ENCODE assay signal across 23 mouse cellular contexts in the genomic region with DNA sequence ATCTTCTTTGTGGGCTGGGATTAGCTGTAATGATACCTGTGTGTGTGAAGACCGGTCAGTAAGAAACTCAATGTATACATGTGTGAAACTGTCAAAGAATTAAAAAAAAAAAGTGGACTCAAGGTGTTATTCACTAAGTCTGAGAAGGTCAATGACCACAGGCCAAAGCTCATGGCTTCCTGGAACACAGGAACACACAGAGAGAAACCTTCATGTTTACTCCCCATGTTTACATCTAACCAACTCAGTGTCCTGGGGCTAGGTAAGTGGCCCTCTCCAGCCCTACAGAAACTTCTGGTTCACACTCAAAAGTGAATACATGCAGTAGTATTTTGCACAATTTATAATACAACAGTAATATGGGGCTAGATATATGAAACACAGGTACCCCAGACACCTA. TPM values are rescaled to one million over a fixed set of nuclear protein-coding genes. Genes with fewer than 3 reads are reported as not detected.
DNase-seq lines count a peak whose midpoint lies in the region; ATAC-seq and TF ChIP-seq lines count a peak whose summit lies in the region.
"Had no signal": no experiment of that assay in that cellular context is flagged by ENCODE, and none has a peak within 500 bp of the region (broad histone marks: within the 10 kb centered on the region; RNA-seq: fewer than 3 reads in every experiment).

No protein-coding gene starts in this region.

- H3K27me3 ChIP-seq in liver, adult 2 months (ENCODE audit: control insufficient read depth, insufficient read depth, low read length) = no peaks in the 10 kb centered on the region
- no peaks in the 10 kb centered on the region for H3K27me3 ChIP-seq in liver, postnatal 0 days (ENCODE audit: insufficient read depth, low read length)
- H3K27me3 ChIP-seq in liver, embryonic 12.5 days (replicated peaks) = peaks cover 7% of the 10 kb centered on the region; the same call in 1 of the 2 replicates
- H3K27me3 ChIP-seq: CH12.LX, Patski had no signal

- no peak for TF ChIP-seq CTCF in layer of hippocampus, adult 2 months (conservative IDR thresholded peaks at IDR 0.05)
- no peak for TF ChIP-seq CTCF in liver, adult 2 months (IDR thresholded peaks at IDR 0.05; ENCODE audit: low read depth, low read length)
- no peak for TF ChIP-seq CTCF in liver, postnatal 0 days (IDR thresholded peaks at IDR 0.05; ENCODE audit: low read depth)

- no peak overlapping the region for H3K4me2 ChIP-seq in liver, postnatal 0 days (ENCODE audit: low read depth, low read length)
- H3K4me2 ChIP-seq in liver, embryonic 12.5 days = no peak overlapping the region

- peaks cover 16% of the 10 kb centered on the region for H3K36me3 ChIP-seq in liver, adult 2 months (ENCODE audit: control insufficient read depth, insufficient read depth, low read length)
- H3K36me3 ChIP-seq in liver, postnatal 0 days (replicated peaks; ENCODE audit: insufficient read depth, low read length) = no peaks in the 10 kb centered on the region
- no peaks in the 10 kb centered on the region for H3K36me3 ChIP-seq in liver, embryonic 12.5 days

- peak; percentile 40 for DNase-seq in kidney, adult 9 months
- DNase-seq in kidney, postnatal 10 days = no peak
- no peak for DNase-seq in layer of hippocampus, adult 2 months (ENCODE audit: low spot score in 2 of 2)
- DNase-seq in layer of hippocampus, postnatal 14 days (ENCODE audit: low spot score in 2 of 2) = no peak
- peak; percentile 77 for DNase-seq in liver, adult 2 months (ENCODE audit: extremely low read depth, low read depth, low spot score)
- no peak for DNase-seq in liver
- no peak for DNase-seq in liver, postnatal 0 days
- DNase-seq: adrenal gland, adult 2 months; adrenal gland, adult 8-10 months; adrenal gland, postnatal 10 days; adrenal gland, postnatal 14 days; adrenal gland, postnatal 25 days; adrenal gland, postnatal 36 days; B cell, adult 2 months; cerebellum, adult 11 months; cerebellum, adult 11-12 months had no signal

- peak overlapping the region; percentile 94; the same call in 1 of the 2 replicates for H3K27ac ChIP-seq in layer of hippocampus, adult 2 months
- H3K27ac ChIP-seq in liver, adult 2 months (replicated peaks; ENCODE audit: insufficient read depth, low read depth, low read length) = peak overlapping the region; percentile 77
- peak overlapping the region; percentile 68 for H3K27ac ChIP-seq in liver, postnatal 0 days (ENCODE audit: low read depth)
- no peak overlapping the region for H3K27ac ChIP-seq in liver, embryonic 12.5 days

- no peak for TF ChIP-seq EP300 in liver, postnatal 0 days (IDR thresholded peaks at IDR 0.05; ENCODE audit: low read depth)

- no peak overlapping the region for H3K4me3 ChIP-seq in layer of hippocampus, adult 2 months
- H3K4me3 ChIP-seq in liver, adult 2 months (ENCODE audit: insufficient read depth, low read depth, low read length) = no peak overlapping the region
- H3K4me3 ChIP-seq in liver, postnatal 0 days (ENCODE audit: low read depth, low read length) = no peak overlapping the region
- no peak overlapping the region for H3K4me3 ChIP-seq in liver, embryonic 12.5 days

- no peak for TF ChIP-seq POLR2A in liver, adult 2 months (IDR thresholded peaks at IDR 0.05; ENCODE audit: extremely low read depth, insufficient read depth, low read length)

- peak; percentile 55; the same call in 1 of the 2 replicates for ATAC-seq in liver, postnatal 0 days
- ATAC-seq in liver, embryonic 12.5 days = no peak
- ATAC-seq: activated CD4-positive, CD25-positive, alpha-beta regulatory T cell, adult 4 months; CD4-positive, CD25-positive, alpha-beta regulatory T cell, adult 4 months; Patski had no signal

- 88% methylated on average over 1 of the region's 1 CpGs for WGBS in liver, adult 2 months
- 89% methylated on average over 1 of the region's 1 CpGs for WGBS in liver, postnatal 0 days (ENCODE audit: insufficient replicate concordance)
- WGBS in liver, embryonic 12.5 days (ENCODE audit: insufficient replicate concordance) = 70% methylated on average over 1 of the region's 1 CpGs

- no peaks in the 10 kb centered on the region for H3K9me3 ChIP-seq in liver, postnatal 0 days (ENCODE audit: low read length)
- no peaks in the 10 kb centered on the region for H3K9me3 ChIP-seq in liver, embryonic 12.5 days (replicated peaks)
- H3K9me3 ChIP-seq: G1E had no signal

- H3K79me2 ChIP-seq in liver, adult 2 months (ENCODE audit: control insufficient read depth, insufficient read depth, low read length) = peaks cover 4% of the 10 kb centered on the region; the same call in 1 of the 2 replicates

- no peak overlapping the region; the same call in 1 of the 2 replicates for H3K9ac ChIP-seq in liver, adult 2 months (ENCODE audit: low read depth, low read length)
- H3K9ac ChIP-seq in liver, postnatal 0 days (replicated peaks) = no peak overlapping the region
- no peak overlapping the region for H3K9ac ChIP-seq in liver, embryonic 12.5 days

- peaks cover 45% of the 10 kb centered on the region for H3K4me1 ChIP-seq in liver, adult 2 months (ENCODE audit: control insufficient read depth, insufficient read depth, low read length)
- H3K4me1 ChIP-seq in liver, postnatal 0 days (ENCODE audit: insufficient read depth) = peaks cover 39% of the 10 kb centered on the region
- H3K4me1 ChIP-seq in liver, embryonic 12.5 days = peaks cover 11% of the 10 kb centered on the region

RNA-seq across cellular contexts. Expression of gene Tprkb, which starts 2.0 kb away (rescaled TPM):
- total RNA-seq in layer of hippocampus, adult 2 months (2021) = 10 to 100 TPM; 80.4 to 90.2 TPM
- total RNA-seq in layer of hippocampus, postnatal 14 days (2021) = 10 to 100 TPM; 60.9 to 70.3 TPM
- total RNA-seq in liver, adult 2 months (2014; rRNA removed) = 159 and 170 TPM in 2 replicates
- 93.1 and 100 TPM in 2 replicates for polyA plus RNA-seq in liver, adult 2 months (2012; rRNA removed)
- polyA plus RNA-seq in liver, postnatal 0 days (2015; fragmentation: Nextera tagmentation; extraction: Ambion mirVana) = 25.0 and 26.7 TPM in 2 replicates
- polyA plus RNA-seq in liver, embryonic 12.5 days (2016; fragmentation: Nextera tagmentation; extraction: Ambion mirVana) = 29.6 and 31.1 TPM in 2 replicates

RNA-seq across cellular contexts. Expression of gene Nat8f4, which starts 5.0 kb away (rescaled TPM):
- total RNA-seq in layer of hippocampus, adult 2 months (2021) = 1 to 10 TPM; 7.7 to 7.9 TPM
- 1 to 10 TPM; 4.6 to 5.5 TPM for total RNA-seq in layer of hippocampus, postnatal 14 days (2021)
- total RNA-seq in liver, adult 2 months (2014; rRNA removed) = 4.4 and 4.5 TPM in 2 replicates
- polyA plus RNA-seq in liver, adult 2 months (2012; rRNA removed) = 2.9 and 3.5 TPM in 2 replicates
- 2.0 and 2.5 TPM in 2 replicates for polyA plus RNA-seq in liver, postnatal 0 days (2015; fragmentation: Nextera tagmentation; extraction: Ambion mirVana)
- 0.81 and 1.2 TPM in 2 replicates for polyA plus RNA-seq in liver, embryonic 12.5 days (2016; fragmentation: Nextera tagmentation; extraction: Ambion mirVana)

RNA-seq across cellular contexts. Expression of gene Nat8f1, which starts 5.8 kb away (rescaled TPM):
- total RNA-seq in layer of hippocampus, adult 2 months (2021) = 10 to 100 TPM; 30.2 to 31.2 TPM
- 10 to 100 TPM; 19.1 to 23.1 TPM for total RNA-seq in layer of hippocampus, postnatal 14 days (2021)
- 328 and 390 TPM in 2 replicates for total RNA-seq in liver, adult 2 months (2014; rRNA removed)
- 627 and 681 TPM in 2 replicates for polyA plus RNA-seq in liver, adult 2 months (2012; rRNA removed)
- 37.4 and 38.1 TPM in 2 replicates for polyA plus RNA-seq in liver, postnatal 0 days (2015; fragmentation: Nextera tagmentation; extraction: Ambion mirVana)
- polyA plus RNA-seq in liver, embryonic 12.5 days (2016; fragmentation: Nextera tagmentation; extraction: Ambion mirVana) = 3.4 and 4.5 TPM in 2 replicates

RNA-seq across cellular contexts. Expression of gene Nat8f2, which starts 40.7 kb away (rescaled TPM):
- 1 to 10 TPM; 2.6 to 3.0 TPM for total RNA-seq in layer of hippocampus, adult 2 months (2021)
- 1 to 10 TPM; 1.0 to 1.2 TPM for total RNA-seq in layer of hippocampus, postnatal 14 days (2021)
- total RNA-seq in liver, adult 2 months (2014; rRNA removed) = 524 and 612 TPM in 2 replicates
- polyA plus RNA-seq in liver, adult 2 months (2012; rRNA removed) = 256 and 307 TPM in 2 replicates
- polyA plus RNA-seq in liver, postnatal 0 days (2015; fragmentation: Nextera tagmentation; extraction: Ambion mirVana) = 1.3 and 1.7 TPM in 2 replicates
- polyA plus RNA-seq in liver, embryonic 12.5 days (2016; fragmentation: Nextera tagmentation; extraction: Ambion mirVana) = 0.04 TPM in 1 of 2 replicates, not detected in the other
- total RNA-seq: CH12.LX had no signal
- polyA plus RNA-seq: activated CD4-positive, CD25-positive, alpha-beta regulatory T cell, adult 4 months; C2C12; CD4-positive, CD25-positive, alpha-beta regulatory T cell, adult 4 months; G1E had no signal

RNA-seq across cellular contexts. Expression of gene Dusp11, which starts 51.8 kb away (rescaled TPM):
- total RNA-seq in layer of hippocampus, adult 2 months (2021) = 10 to 100 TPM; 77.9 to 85.5 TPM
- 10 to 100 TPM; 83.3 to 89.0 TPM for total RNA-seq in layer of hippocampus, postnatal 14 days (2021)
- 26.1 and 37.7 TPM in 2 replicates for total RNA-seq in liver, adult 2 months (2014; rRNA removed)
- 19.6 and 28.9 TPM in 2 replicates for polyA plus RNA-seq in liver, adult 2 months (2012; rRNA removed)
- 20.8 and 23.9 TPM in 2 replicates for polyA plus RNA-seq in liver, postnatal 0 days (2015; fragmentation: Nextera tagmentation; extraction: Ambion mirVana)
- polyA plus RNA-seq in liver, embryonic 12.5 days (2016; fragmentation: Nextera tagmentation; extraction: Ambion mirVana) = 37.2 and 38.0 TPM in 2 replicates

Comparison
In these comparisons a context has a peak if more than half of its experiments do, and no peak if none do; other contexts are left out.
1. DNase-seq: peak in kidney, adult 9 months (single experiment) and liver, adult 2 months (single experiment); none in kidney, postnatal 10 days (single experiment), layer of hippocampus, adult 2 months (0 of 2), layer of hippocampus, postnatal 14 days (0 of 2), liver (single experiment) and liver, postnatal 0 days (single experiment).
2. RNA of gene Nat8f1, which starts 5.8 kb away (total RNA-seq): 328 to 390 TPM in liver, adult 2 months; 30.2 to 31.2 TPM in layer of hippocampus, adult 2 months and 19.1 to 23.1 TPM in layer of hippocampus, postnatal 14 days; every median in the first group is over 10 times any median in the second.